Mouse (Mus musculus): ENCODE measurements around the gene S1pr4. TPM values are rescaled to one million over a fixed set of nuclear protein-coding genes. Genes with fewer than 3 reads are reported as not detected.

The S1pr4 gene
- polyA plus RNA-seq, 1 experiment from 2014 or later, result 2.8 TPM

- no peak for ATAC-seq (ENCODE audit: low read depth)
Measured at GRCm38 (mm10) chr10:81523570-81523969, 23.6 kb upstream of the S1pr4 start.

GRCm38 (mm10) chr10:81523142-81523541 lies 23.2 kb upstream of the S1pr4 start:
- peaks cover 7% of the 10 kb centered on the region; the same call in 1 of the 2 replicates for H3K4me1 ChIP-seq (replicated peaks; ENCODE audit: control insufficient read depth, insufficient read depth, low read length)
- H3K36me3 ChIP-seq (ENCODE audit: control insufficient read depth, insufficient read depth, low read length), result no peaks in the 10 kb centered on the region
- no peaks in the 10 kb centered on the region for H3K9me3 ChIP-seq (ENCODE audit: control insufficient read depth, low read length)
- 76% methylated on average over 6 of the region's 6 CpGs for WGBS
- no peak overlapping the region for H3K27ac ChIP-seq (ENCODE audit: low read length)
- ATAC-seq (ENCODE audit: low read depth), result no peak
- H3K4me3 ChIP-seq (ENCODE audit: low read length), result peak overlapping the region; percentile 13; the same call in 1 of the 2 replicates
- H3K9ac ChIP-seq (ENCODE audit: low read length), result no peak overlapping the region
- H3K27me3 ChIP-seq (ENCODE audit: control insufficient read depth, insufficient read depth, low read depth, low read length), result no peaks in the 10 kb centered on the region; the same call in 1 of the 2 replicates
- no peak overlapping the region for H3K4me2 ChIP-seq (ENCODE audit: low read depth, low read length)

More at GRCm38 (mm10) chr10:81523570-81523969, 23.6 kb upstream of the S1pr4 start:
- Histone ChIP-seq H3K9me3 (ENCODE audit: control insufficient read depth, low read length) (no peaks in the 10 kb centered on the region), H3K27me3 (ENCODE audit: control insufficient read depth, insufficient read depth, low read depth, low read length) (no peaks in the 10 kb centered on the region; the same call in 1 of the 2 replicates), H3K4me2 (ENCODE audit: low read depth, low read length) (peak overlapping the region; percentile 25; the same call in 1 of the 2 replicates), H3K4me3 (ENCODE audit: low read length) (peak overlapping the region; percentile 13; the same call in 1 of the 2 replicates), H3K27ac (ENCODE audit: low read length) (peak overlapping the region; percentile 52; the same call in 1 of the 2 replicates), H3K9ac (ENCODE audit: low read length) (peak overlapping the region; percentile 56), H3K4me1 (replicated peaks; ENCODE audit: control insufficient read depth, insufficient read depth, low read length) (peaks cover 7% of the 10 kb centered on the region; the same call in 1 of the 2 replicates), H3K36me3 (ENCODE audit: control insufficient read depth, insufficient read depth, low read length) (no peaks in the 10 kb centered on the region)
- 14% methylated on average over 19 of the region's 19 CpGs for WGBS

DNA sequence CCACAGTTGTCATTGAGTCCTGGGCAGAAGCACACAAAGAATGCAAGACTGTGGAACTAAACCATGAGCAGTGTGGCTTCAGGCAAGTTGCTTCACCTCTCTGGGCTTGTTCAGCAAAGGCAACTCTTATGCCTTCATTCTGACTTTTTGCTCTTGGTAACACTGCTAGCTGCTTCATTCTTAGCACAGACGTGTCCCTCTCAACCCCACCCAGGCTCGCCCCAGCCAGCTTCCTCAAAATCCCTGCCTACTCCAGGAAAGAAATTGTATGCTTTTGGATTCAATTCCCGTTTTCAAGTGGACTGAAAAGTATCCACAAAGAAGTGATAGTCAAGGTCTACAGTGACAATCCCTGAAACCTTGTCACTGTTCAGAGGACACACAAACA lies 20.0 kb upstream of the S1pr4 start:
- 54% methylated on average over 3 of the region's 3 CpGs for WGBS
- Histone ChIP-seq H3K36me3 (ENCODE audit: control insufficient read depth, insufficient read depth, low read length) (no peaks in the 10 kb centered on the region), H3K4me1 (replicated peaks; ENCODE audit: control insufficient read depth, insufficient read depth, low read length) (peaks cover 7% of the 10 kb centered on the region; the same call in 1 of the 2 replicates), H3K27me3 (ENCODE audit: control insufficient read depth, insufficient read depth, low read depth, low read length) (no peaks in the 10 kb centered on the region; the same call in 1 of the 2 replicates), H3K4me2 (ENCODE audit: low read depth, low read length) (no peak overlapping the region), H3K27ac (ENCODE audit: low read length) (no peak overlapping the region), H3K9ac (ENCODE audit: low read length) (no peak overlapping the region), H3K4me3 (ENCODE audit: low read length) (no peak overlapping the region), H3K9me3 (ENCODE audit: control insufficient read depth, low read length) (no peaks in the 10 kb centered on the region)
- no peak for ATAC-seq (ENCODE audit: low read depth)

DNA sequence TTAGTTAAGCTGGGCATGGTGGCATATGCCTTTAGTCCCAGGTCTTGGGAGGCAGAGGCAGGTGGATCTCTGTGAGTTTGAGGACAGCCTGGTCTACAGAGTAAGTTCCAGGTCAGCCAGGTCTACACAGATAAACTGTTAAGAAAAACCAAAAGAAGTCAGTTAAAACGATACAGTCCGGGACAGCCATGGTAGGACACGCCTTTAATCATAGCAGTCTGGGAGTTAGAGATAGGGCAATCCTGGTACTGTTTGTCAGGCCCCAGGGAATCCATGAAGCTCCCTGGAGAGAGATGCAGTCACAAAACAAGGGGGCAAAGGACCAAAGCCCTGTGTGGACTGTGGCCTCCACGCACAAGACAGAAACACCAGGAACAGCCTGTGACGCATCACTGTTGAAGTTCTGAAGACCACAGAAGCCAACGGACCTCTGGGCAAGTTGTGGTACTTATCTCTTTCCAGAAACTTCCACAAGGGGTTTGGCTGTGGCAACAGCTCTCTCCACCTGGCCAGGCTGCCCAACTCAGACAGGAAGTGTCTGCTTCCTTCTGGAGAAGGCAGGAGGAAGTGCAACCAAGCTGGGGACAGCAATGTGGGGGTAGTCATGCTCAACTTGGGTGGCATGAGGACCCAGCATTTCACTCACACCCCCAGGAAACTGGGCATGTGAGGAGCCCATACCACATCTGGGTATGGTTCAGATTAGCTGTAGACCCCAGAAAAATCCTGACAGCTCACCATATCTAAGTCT lies 19.5 kb upstream of the S1pr4 start:
- WGBS, result 63% methylated on average over 6 of the region's 6 CpGs
- H3K4me2 ChIP-seq (ENCODE audit: low read depth, low read length), result no peak overlapping the region
- no peak overlapping the region for H3K27ac ChIP-seq (ENCODE audit: low read length)
- H3K27me3 ChIP-seq (ENCODE audit: control insufficient read depth, insufficient read depth, low read depth, low read length), result no peaks in the 10 kb centered on the region; the same call in 1 of the 2 replicates
- H3K4me3 ChIP-seq (ENCODE audit: low read length), result no peak overlapping the region
- H3K36me3 ChIP-seq (ENCODE audit: control insufficient read depth, insufficient read depth, low read length), result no peaks in the 10 kb centered on the region
- peaks cover 7% of the 10 kb centered on the region; the same call in 1 of the 2 replicates for H3K4me1 ChIP-seq (replicated peaks; ENCODE audit: control insufficient read depth, insufficient read depth, low read length)
- no peak for ATAC-seq (ENCODE audit: low read depth)
- no peak overlapping the region for H3K9ac ChIP-seq (ENCODE audit: low read length)
- H3K9me3 ChIP-seq (ENCODE audit: control insufficient read depth, low read length), result no peaks in the 10 kb centered on the region

- Histone ChIP-seq H3K9ac (ENCODE audit: low read length) (no peak overlapping the region), H3K4me2 (ENCODE audit: low read depth, low read length) (no peak overlapping the region), H3K9me3 (ENCODE audit: control insufficient read depth, low read length) (no peaks in the 10 kb centered on the region), H3K4me1 (replicated peaks; ENCODE audit: control insufficient read depth, insufficient read depth, low read length) (no peaks in the 10 kb centered on the region), H3K36me3 (ENCODE audit: control insufficient read depth, insufficient read depth, low read length) (no peaks in the 10 kb centered on the region), H3K4me3 (ENCODE audit: low read length) (no peak overlapping the region), H3K27me3 (ENCODE audit: control insufficient read depth, insufficient read depth, low read depth, low read length) (no peaks in the 10 kb centered on the region), H3K27ac (ENCODE audit: low read length) (no peak overlapping the region)
- ATAC-seq (ENCODE audit: low read depth), result no peak
- 12% methylated on average over 4 of the region's 4 CpGs for WGBS
Measured at GRCm38 (mm10) chr10:81518546-81518945, 18.6 kb upstream of the S1pr4 start.

- no peaks in the 10 kb centered on the region for H3K36me3 ChIP-seq (ENCODE audit: control insufficient read depth, insufficient read depth, low read length)
- H3K27ac ChIP-seq (ENCODE audit: low read length), result no peak overlapping the region
- no peaks in the 10 kb centered on the region for H3K9me3 ChIP-seq (ENCODE audit: control insufficient read depth, low read length)
- H3K4me2 ChIP-seq (ENCODE audit: low read depth, low read length), result no peak overlapping the region
- no peak for ATAC-seq (ENCODE audit: low read depth)
- H3K27me3 ChIP-seq (ENCODE audit: control insufficient read depth, insufficient read depth, low read depth, low read length), result no peaks in the 10 kb centered on the region
- no peak overlapping the region for H3K4me3 ChIP-seq (ENCODE audit: low read length)
- 72% methylated on average over 8 of the region's 8 CpGs for WGBS
- no peak overlapping the region for H3K9ac ChIP-seq (ENCODE audit: low read length)
- H3K4me1 ChIP-seq (replicated peaks; ENCODE audit: control insufficient read depth, insufficient read depth, low read length), result no peaks in the 10 kb centered on the region
Measured at GRCm38 (mm10) chr10:81517227-81517626, 17.3 kb upstream of the S1pr4 start.

GRCm38 (mm10) chr10:81513798-81514197 lies 13.9 kb upstream of the S1pr4 start:
- no peaks in the 10 kb centered on the region for H3K9me3 ChIP-seq (ENCODE audit: control insufficient read depth, low read length)
- no peaks in the 10 kb centered on the region for H3K36me3 ChIP-seq (ENCODE audit: control insufficient read depth, insufficient read depth, low read length)
- H3K27ac ChIP-seq (ENCODE audit: low read length), result no peak overlapping the region
- no peak overlapping the region for H3K9ac ChIP-seq (ENCODE audit: low read length)
- no peaks in the 10 kb centered on the region for H3K4me1 ChIP-seq (replicated peaks; ENCODE audit: control insufficient read depth, insufficient read depth, low read length)
- no peak overlapping the region for H3K4me3 ChIP-seq (ENCODE audit: low read length)
- no peak overlapping the region for H3K4me2 ChIP-seq (ENCODE audit: low read depth, low read length)
- no peak for ATAC-seq (ENCODE audit: low read depth)
- 80% methylated on average over 5 of the region's 5 CpGs for WGBS
- H3K27me3 ChIP-seq (ENCODE audit: control insufficient read depth, insufficient read depth, low read depth, low read length), result peaks cover 4% of the 10 kb centered on the region; the same call in 1 of the 2 replicates

DNA sequence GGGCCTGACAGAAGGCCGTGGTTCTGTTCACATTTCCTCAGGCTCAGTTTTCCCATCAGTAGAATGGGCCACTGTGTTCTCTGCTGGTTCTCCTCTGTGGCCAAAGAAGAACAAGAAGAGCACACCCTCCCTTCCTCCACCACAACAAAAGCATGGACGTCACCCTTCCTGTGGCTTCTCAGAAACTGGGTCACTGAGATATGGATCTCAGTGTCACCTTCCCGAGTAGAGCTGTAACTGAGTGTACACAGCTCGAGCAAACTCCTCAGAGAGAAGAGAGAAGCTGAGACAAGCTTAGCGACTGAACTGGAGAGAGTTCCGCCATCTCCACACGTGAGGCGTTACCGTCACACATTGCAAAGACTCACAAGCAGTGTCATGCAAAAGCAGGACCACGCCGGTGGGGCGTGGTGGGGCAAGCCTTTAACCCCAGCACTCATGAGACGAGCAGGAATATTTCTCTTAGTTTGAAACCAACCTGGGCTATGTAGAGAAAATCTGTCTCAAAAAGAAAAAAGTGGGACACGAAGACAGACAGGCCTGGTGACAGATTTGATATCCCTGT lies 10.4 kb upstream of the S1pr4 start:
- Histone ChIP-seq H3K9ac (ENCODE audit: low read length) (no peak overlapping the region), H3K36me3 (ENCODE audit: control insufficient read depth, insufficient read depth, low read length) (no peaks in the 10 kb centered on the region), H3K4me3 (ENCODE audit: low read length) (no peak overlapping the region), H3K9me3 (ENCODE audit: control insufficient read depth, low read length) (no peaks in the 10 kb centered on the region), H3K4me2 (ENCODE audit: low read depth, low read length) (no peak overlapping the region), H3K27me3 (ENCODE audit: control insufficient read depth, insufficient read depth, low read depth, low read length) (peaks cover 4% of the 10 kb centered on the region; the same call in 1 of the 2 replicates), H3K27ac (ENCODE audit: low read length) (no peak overlapping the region), H3K4me1 (replicated peaks; ENCODE audit: control insufficient read depth, insufficient read depth, low read length) (no peaks in the 10 kb centered on the region)
- no peak for ATAC-seq (ENCODE audit: low read depth)
- 69% methylated on average over 14 of the region's 14 CpGs for WGBS

DNA sequence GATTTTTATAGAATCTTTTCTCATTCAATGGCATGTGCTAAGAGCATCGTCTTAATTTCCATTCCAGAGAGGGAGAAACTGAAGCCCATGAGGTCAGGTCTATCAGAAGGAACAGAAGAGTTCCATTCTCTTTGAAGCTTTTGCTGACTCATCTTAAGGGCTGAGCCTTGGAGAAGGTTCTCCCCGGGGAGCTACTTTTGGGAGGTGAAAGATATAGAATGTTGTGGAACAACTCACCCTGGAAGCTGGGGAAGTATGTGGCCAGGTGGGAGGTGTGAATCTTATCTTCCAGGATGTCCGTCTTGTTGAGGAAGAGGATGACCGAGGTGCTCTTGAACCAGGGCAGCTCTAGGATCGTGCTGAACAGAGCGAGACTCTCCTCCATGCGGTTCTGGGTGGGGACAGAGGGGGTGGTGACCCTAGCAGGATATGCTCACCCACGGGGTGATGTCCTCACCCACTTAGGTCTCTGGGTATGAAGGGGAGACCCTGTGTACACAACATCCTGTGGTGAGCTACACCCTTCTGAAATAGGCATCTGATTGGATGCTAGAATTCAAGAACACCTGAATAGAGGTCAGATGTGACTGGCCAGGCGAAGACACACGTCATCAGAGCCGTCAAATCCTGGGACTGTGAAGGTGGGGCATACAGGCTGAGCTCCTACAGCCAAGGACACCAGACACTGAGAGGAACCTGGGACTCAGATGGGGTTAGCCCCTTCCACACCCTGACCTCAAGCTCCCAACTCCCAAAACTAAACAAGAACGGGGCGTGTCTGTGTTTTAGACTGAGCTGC lies 8.0 kb upstream of the S1pr4 start:
- Histone ChIP-seq H3K4me3 (ENCODE audit: low read length) (no peak overlapping the region), H3K27ac (ENCODE audit: low read length) (no peak overlapping the region), H3K27me3 (ENCODE audit: control insufficient read depth, insufficient read depth, low read depth, low read length) (peaks cover 4% of the 10 kb centered on the region; the same call in 1 of the 2 replicates), H3K4me1 (replicated peaks; ENCODE audit: control insufficient read depth, insufficient read depth, low read length) (no peaks in the 10 kb centered on the region), H3K9ac (ENCODE audit: low read length) (no peak overlapping the region), H3K9me3 (ENCODE audit: control insufficient read depth, low read length) (no peaks in the 10 kb centered on the region), H3K4me2 (ENCODE audit: low read depth, low read length) (no peak overlapping the region), H3K36me3 (ENCODE audit: control insufficient read depth, insufficient read depth, low read length) (no peaks in the 10 kb centered on the region)
- 61% methylated on average over 13 of the region's 13 CpGs for WGBS
- ATAC-seq (ENCODE audit: low read depth), result no peak
